Mouse (Mus musculus) heart, embryonic 16.5 days (tissue): ENCODE measurements around the gene Tssk3. TPM values are rescaled to one million over a fixed set of nuclear protein-coding genes. Genes with fewer than 3 reads are reported as not detected.

Experiments used
- ATAC-seq: fragments of 200-750 bp; cut with Nextera tagmentation; replicated peaks from 2 replicates; pipeline ENCODE4 v1.8.0; 2017; ENCODE audit warnings: moderate number of reproducible peaks; ENCODE audit not compliant: insufficient read depth, low FRiP score; ENCODE audit errors: extremely low read depth
- H3K27ac ChIP-seq: fragments of 300-500 bp; sonication (generic); 2 replicates; pipeline ENCODE4 v1.5.1; 2014; ENCODE audit warnings: mild to moderate bottlenecking, low read length, control low read depth, moderate library complexity
- H3K27me3 ChIP-seq: fragments of 300-500 bp; sonication (generic); 2 replicates; pipeline ENCODE4 v1.6.1; 2014; ENCODE audit warnings: low read length, mixed read lengths; ENCODE audit not compliant: control insufficient read depth, insufficient read depth
- H3K36me3 ChIP-seq: fragments of 300-500 bp; sonication (generic); 2 replicates; pipeline ENCODE4 v1.6.1; 2014; ENCODE audit not compliant: control insufficient read depth, insufficient read depth
- H3K4me1 ChIP-seq: fragments of 300-500 bp; sonication (generic); 2 replicates; pipeline ENCODE4 v1.6.1; 2014; ENCODE audit warnings: low read length, mixed read lengths; ENCODE audit not compliant: control insufficient read depth, insufficient read depth
- H3K4me2 ChIP-seq: fragments of 300-500 bp; sonication (generic); 2 replicates; pipeline ENCODE4 v1.6.1; 2014; ENCODE audit warnings: low read depth, mild to moderate bottlenecking, control low read depth, low read length
- H3K4me3 ChIP-seq: fragments of 300-500 bp; sonication (generic); 2 replicates; pipeline ENCODE4 v1.5.1; 2014; ENCODE audit warnings: mild to moderate bottlenecking, control low read depth, low read length
- H3K9ac ChIP-seq: fragments of 300-500 bp; sonication (generic); 2 replicates; pipeline ENCODE4 v1.6.1; 2014; ENCODE audit warnings: low read length, control low read depth
- H3K9me3 ChIP-seq: fragments of 300-500 bp; sonication (generic); replicated peaks from 2 replicates; pipeline ENCODE4 v1.6.1; 2016; ENCODE audit warnings: low read length; ENCODE audit not compliant: control insufficient read depth
- WGBS: fragments of 180-500 bp; shearing (Covaris S2); extraction: QIAGEN DNeasy Blood & Tissue Kit; methylation state at CpG from one replicate; pipeline ENCODE4 v1.1.7; 2014; 5-methylcytosine and 5-hydroxymethylcytosine counted together
- polyA plus RNA-seq: library from polyadenylated mRNA; unstranded; fragments of >200 nt; fragmentation: Nextera tagmentation; extraction: Ambion mirVana; gene quantifications from 2 replicates; pipeline ENCODE4 v1.2.1, GENCODE M21; 2015

Gene Tssk3
- polyA plus RNA-seq, 1 experiment from 2014 or later, result not detected

DNA sequence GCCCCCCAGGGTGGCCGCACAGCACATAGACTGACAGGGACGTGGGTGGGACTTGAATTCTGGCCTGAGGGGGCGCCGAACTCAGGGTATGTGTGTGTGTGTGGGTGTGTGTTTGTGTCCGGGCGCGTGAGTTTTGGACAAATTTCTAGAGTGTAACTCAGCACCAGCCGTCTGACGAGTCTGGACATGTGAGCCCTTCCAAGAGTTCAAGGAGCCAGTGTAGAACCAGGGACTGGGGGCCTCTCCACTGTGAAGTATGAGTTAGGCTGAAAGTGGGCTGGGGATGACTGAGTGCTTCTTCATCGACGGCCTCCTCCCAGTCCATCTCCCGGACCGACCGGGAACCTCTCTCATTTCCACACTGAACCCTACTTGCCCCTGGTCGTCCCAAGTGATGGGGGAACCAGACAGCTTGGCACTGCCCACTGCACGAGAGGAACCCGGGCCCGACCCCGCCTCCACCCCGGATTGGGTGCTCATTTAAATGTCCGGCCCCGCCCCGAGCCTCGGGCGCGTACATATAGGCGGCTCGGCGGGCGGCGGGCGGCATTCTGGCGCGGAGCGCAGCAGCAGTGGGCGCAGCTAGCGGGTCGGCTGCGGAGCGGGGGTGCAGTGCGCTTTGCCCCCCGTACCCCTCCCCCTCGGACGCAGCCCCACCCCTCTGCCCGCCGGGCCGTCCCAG is 22.4 kb upstream of the Tssk3 start, which contains the start of gene Marcksl1:
Gene Marcksl1 (plus strand): TSS at position 496 of the 682 bp plus-strand sequence.
- 7% methylated on average over 47 of the region's 47 CpGs for WGBS
- peak; percentile 87 for ATAC-seq
- peak within 1 kb of the TSS; percentile 94 for H3K4me3 ChIP-seq
- H3K27me3 ChIP-seq, result no peaks in the 10 kb centered on the region
- peak within 1 kb of the TSS; percentile 96 for H3K9ac ChIP-seq
- peak within 1 kb of the TSS; percentile 68 for H3K4me2 ChIP-seq
- peaks cover 4% of the 10 kb centered on the region; the same call in 1 of the 2 replicates for H3K36me3 ChIP-seq
- peak within 1 kb of the TSS; percentile 94 for H3K27ac ChIP-seq
- peaks cover 32% of the 10 kb centered on the region for H3K4me1 ChIP-seq
- H3K9me3 ChIP-seq, result no peaks in the 10 kb centered on the region

DNA sequence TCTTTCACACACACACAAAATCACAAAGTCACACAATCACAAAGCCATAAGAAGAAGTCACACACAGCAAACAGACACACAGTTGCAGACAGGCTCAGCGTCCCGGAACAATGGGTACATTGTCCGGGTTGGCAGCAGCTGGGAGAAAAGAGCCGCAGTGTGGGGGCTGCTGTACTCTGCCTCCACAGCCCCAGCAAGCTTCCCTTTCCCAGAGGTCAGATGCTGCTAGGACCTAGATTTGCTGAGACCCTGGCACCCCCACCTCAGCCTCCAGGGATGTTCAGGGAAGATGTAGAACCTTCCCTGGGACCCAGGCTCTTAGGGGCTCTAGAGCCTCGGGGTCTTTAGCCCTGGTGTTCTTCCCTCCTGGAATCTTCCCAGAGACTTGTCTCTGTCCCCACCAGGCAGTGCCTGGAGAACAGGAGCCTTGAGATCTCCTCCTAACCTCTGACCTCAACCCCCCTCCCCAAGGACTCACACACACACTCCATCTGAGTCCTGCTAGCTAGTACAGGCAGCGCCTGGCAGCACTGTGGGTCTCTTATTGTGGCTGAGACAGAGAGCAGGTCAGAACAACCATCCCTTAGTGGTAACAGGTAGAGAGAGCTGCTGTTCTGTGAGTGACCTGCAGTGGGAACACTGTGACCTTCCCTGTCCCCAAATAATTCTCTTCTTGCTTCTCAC is 20.7 kb upstream of the Tssk3 start:
- H3K36me3 ChIP-seq, result peaks cover 1% of the 10 kb centered on the region; the same call in 1 of the 2 replicates
- H3K4me3 ChIP-seq, result no peak overlapping the region
- ATAC-seq, result no peak
- no peaks in the 10 kb centered on the region for H3K27me3 ChIP-seq
- no peak overlapping the region for H3K9ac ChIP-seq
- no peak overlapping the region for H3K4me2 ChIP-seq
- H3K4me1 ChIP-seq, result peaks cover 40% of the 10 kb centered on the region
- 66% methylated on average over 6 of the region's 6 CpGs for WGBS
- no peak overlapping the region; the same call in 1 of the 2 replicates for H3K27ac ChIP-seq
- no peaks in the 10 kb centered on the region for H3K9me3 ChIP-seq

DNA sequence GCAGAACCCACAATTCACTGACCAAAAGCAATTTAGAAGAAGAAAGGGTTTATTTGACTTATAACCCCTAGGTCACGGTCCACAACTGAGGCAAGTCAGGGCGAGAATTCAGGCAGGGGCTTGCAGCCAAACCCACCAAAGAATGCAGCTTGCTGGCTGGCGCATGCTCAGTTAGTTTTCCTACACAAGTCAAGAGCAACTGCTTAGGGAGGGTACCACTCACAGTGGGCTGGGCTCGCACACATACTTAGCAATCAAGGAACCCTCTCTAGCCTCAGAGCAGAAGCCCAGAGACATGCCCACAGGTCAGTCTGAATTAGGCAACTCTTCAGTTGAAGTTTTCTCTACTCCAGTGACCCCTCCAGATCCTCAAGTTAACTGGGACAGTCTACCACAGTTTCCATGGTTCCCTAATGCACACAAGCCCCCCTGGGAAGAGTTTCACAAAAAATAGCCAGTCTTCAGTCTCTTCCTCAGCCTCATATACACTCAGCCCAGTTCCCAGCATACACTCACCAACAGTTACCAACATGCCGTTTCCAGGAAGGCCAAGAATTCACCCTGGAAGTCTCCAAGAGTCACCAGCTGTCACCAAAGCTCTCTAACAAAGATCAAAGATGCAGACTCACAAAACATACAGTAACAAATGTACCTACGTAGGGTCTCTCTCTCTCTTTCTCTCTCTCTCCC is 20.0 kb upstream of the Tssk3 start:
- Histone ChIP-seq H3K27ac (no peak overlapping the region), H3K4me2 (no peak overlapping the region), H3K9me3 (no peaks in the 10 kb centered on the region), H3K27me3 (no peaks in the 10 kb centered on the region), H3K4me3 (no peak overlapping the region), H3K4me1 (peaks cover 39% of the 10 kb centered on the region), H3K36me3 (no peaks in the 10 kb centered on the region; the same call in 1 of the 2 replicates), H3K9ac (no peak overlapping the region)
- 64% methylated on average over 6 of the region's 6 CpGs for WGBS
- no peak for ATAC-seq

DNA sequence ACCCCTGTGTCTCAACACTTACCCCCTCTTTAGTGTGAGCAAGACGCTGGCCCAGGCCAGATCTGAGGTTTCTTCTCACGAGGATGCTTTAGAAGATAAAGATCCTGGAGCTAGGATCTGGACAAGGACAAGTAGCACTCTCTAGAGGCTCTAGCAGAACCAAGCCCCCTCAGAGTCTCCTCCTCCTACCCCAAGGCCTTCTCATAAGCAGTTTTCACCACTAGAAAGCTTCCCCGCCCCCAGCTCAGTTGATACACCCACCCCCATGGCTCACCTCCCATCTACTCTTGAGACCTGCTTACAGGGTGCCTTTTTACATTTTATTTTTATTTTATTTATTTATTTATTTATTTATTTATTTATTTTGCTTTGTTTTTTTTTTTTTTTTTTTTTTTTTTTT is 18.8 kb upstream of the Tssk3 start:
- Histone ChIP-seq H3K4me2 (no peak overlapping the region), H3K9ac (no peak overlapping the region), H3K27ac (no peak overlapping the region), H3K9me3 (no peaks in the 10 kb centered on the region), H3K4me3 (no peak overlapping the region), H3K4me1 (peaks cover 28% of the 10 kb centered on the region), H3K27me3 (no peaks in the 10 kb centered on the region), H3K36me3 (no peaks in the 10 kb centered on the region)
- ATAC-seq, result no peak
- 77% methylated on average over 3 of the region's 3 CpGs for WGBS

DNA sequence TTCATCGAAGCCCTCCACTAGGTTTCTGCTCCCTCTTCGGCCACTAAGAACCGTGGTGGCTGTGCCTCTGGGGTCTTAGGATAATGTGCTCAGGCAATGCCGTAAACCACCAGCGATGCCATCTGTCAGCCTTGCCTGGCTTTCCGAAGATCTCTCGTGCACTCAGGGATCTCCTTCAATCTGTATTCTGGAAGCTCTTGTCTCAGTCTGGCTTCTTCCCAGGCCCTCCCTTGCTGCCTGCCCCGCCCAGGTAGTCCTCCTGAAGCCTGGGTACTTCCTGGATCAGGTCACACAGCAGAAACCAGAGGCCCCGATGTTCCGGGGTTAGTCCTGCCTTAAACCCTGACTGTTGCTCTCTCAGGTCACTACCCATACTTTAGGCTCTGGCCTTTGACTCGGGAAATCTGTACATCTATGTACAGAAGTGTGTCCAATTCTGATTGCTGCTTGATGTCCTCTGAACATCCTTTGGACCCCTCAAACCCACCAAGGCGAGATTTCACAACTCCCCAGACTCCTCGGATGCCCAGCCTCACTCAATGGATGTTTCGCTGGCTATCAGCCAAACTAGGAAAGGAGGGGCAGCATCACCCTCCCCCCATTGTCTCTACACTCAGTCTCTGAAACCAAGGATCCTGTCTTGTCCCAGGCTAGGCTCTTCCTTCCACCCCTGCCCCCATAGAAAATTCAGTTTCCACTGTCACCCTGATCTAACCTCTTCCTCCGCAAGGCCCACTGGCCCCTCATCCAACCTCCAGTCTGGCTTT is 18.2 kb upstream of the Tssk3 start:
- no peaks in the 10 kb centered on the region for H3K27me3 ChIP-seq
- peak overlapping the region; percentile 2; the same call in 1 of the 2 replicates for H3K9ac ChIP-seq
- no peak overlapping the region for H3K4me3 ChIP-seq
- peaks cover 34% of the 10 kb centered on the region for H3K4me1 ChIP-seq
- 58% methylated on average over 15 of the region's 15 CpGs for WGBS
- no peaks in the 10 kb centered on the region for H3K36me3 ChIP-seq
- H3K4me2 ChIP-seq, result no peak overlapping the region
- no peaks in the 10 kb centered on the region for H3K9me3 ChIP-seq
- ATAC-seq, result no peak
- no peak overlapping the region for H3K27ac ChIP-seq

DNA sequence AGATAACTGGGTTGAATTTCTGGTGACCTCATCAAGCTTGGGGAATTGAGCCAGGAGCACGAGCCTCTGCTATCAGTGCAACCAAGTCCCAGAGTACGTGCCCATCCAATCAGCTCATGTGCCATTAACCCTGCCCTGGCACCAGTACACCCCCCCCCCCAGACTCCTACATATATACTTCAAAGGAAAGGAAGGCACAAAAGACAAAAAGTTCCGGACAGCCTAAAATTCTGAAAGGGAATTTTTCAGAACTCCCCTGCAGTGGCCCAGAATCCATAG is 17.4 kb upstream of the Tssk3 start:
- Histone ChIP-seq H3K4me2 (peak overlapping the region; percentile 31), H3K4me1 (peaks cover 41% of the 10 kb centered on the region), H3K27ac (peak overlapping the region; percentile 38; the same call in 1 of the 2 replicates), H3K36me3 (no peaks in the 10 kb centered on the region), H3K9ac (peak overlapping the region; percentile 23; the same call in 1 of the 2 replicates), H3K27me3 (no peaks in the 10 kb centered on the region), H3K4me3 (no peak overlapping the region), H3K9me3 (no peaks in the 10 kb centered on the region)
- ATAC-seq, result peak; percentile 82
- 31% methylated on average over 3 of the region's 3 CpGs for WGBS

DNA sequence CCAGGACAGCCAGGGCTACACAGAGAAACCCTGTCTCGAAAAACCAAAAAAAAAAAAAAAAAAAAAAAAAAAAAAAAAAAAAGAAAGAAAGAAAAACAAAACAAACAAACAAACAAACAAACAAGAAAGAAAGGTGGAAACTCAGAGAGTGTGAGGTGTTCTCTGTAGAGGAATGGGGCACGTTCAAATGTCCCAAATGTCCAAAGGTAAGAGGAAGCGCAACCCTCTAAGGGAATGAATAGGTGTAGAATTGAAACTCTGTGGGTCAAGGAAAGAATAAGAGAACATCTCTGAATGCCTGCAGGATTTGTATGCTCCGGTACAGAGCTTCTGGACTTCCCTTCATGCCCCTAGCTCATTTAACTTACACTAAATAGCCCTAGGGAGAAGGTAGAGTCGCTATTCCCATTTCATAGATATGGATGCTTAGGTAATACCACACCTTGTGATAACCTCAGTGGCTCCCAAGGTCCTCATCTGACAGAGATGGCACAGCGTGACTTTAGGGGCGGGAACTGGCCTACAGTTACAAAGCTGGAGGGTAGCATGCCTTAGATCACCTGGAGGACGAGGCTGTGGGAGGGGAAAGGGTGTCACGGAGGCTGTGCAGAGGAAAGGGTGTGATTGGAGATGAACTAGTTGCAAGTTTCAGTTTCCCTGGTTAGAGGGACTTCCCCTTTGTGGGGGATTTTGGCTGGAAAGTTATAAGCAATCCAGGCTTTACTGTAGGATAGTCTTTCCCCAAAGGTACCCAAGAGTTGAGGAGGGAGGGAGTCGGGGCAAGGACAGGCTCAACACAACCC is 16.8 kb upstream of the Tssk3 start:
- no peak overlapping the region for H3K4me3 ChIP-seq

DNA sequence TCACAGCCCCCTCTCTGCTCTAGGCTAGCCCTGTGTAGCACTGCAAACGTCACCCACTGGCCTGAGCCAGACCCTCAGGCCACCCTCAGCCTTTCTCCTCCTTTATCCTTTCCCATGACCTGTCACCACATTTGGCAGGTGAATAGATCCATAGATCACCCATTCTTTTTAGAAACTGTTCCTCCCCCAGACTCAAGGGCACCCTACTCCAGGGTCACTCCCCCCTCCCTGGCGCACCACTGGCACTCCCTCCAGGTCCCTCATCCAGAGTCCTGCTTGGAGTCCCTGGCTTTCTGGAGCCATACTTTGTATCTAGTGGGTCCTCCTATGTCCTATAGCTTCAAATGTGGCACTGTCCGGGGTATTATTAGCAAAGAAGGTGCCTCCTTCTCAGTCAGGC is 14.7 kb upstream of the Tssk3 start:
- Histone ChIP-seq H3K4me1 (peaks cover 53% of the 10 kb centered on the region), H3K4me2 (no peak overlapping the region), H3K4me3 (no peak overlapping the region), H3K27me3 (no peaks in the 10 kb centered on the region), H3K27ac (no peak overlapping the region), H3K36me3 (no peaks in the 10 kb centered on the region), H3K9me3 (no peaks in the 10 kb centered on the region), H3K9ac (no peak overlapping the region)
- WGBS, result 88% methylated on average over 3 of the region's 3 CpGs
- no peak for ATAC-seq

More for the DNA sequence above, 16.8 kb upstream of the Tssk3 start:
- no peaks in the 10 kb centered on the region for H3K36me3 ChIP-seq
- no peaks in the 10 kb centered on the region for H3K9me3 ChIP-seq
- no peak; the same call in 1 of the 2 replicates for ATAC-seq
- 0 out of 2 replicates have a peak overlapping the region, but pooled peaks have one; percentile 16 for H3K9ac ChIP-seq
- 48% methylated on average over 9 of the region's 10 CpGs for WGBS
- peaks cover 42% of the 10 kb centered on the region for H3K4me1 ChIP-seq
- H3K27me3 ChIP-seq, result no peaks in the 10 kb centered on the region
- H3K4me2 ChIP-seq, result peak overlapping the region; percentile 31
- peak overlapping the region; percentile 38 for H3K27ac ChIP-seq
